Mouse (Mus musculus) megakaryocyte, adult 5-6 weeks (primary cell): Measurements from ENCODE around the gene Fpr1. TPM values are rescaled to one million over a fixed set of nuclear protein-coding genes. Genes with fewer than 3 reads are reported as not detected.
A peak's percentile ranks its signal among the peaks of the same experiment; 100 is the strongest.

Source experiments
- ATAC-seq: 2 replicates; pipeline ENCODE4 v1.8.0; 2016; ENCODE audit warnings: mild to moderate bottlenecking, inconsistent platforms; ENCODE audit not compliant: poor library complexity, severe bottlenecking
- total RNA-seq, 2 experiments: library from RNA; stranded (forward) in 1 of 2; stranded (reverse) in 1 of 2; fragments of 153-499, 151-499 nt in 1 of 2; fragments of 221-1000, 200-1000 nt in 1 of 2; gene quantifications; 2 replicates each; pipeline versions ENCODE4 v1.2.3 to v1.2.4; 2015 to 2017

Fpr1 gene
- total RNA-seq, 2 experiments from 2014 or later: 53.9 to 65.4 TPM

GRCm38 (mm10) chr17:17826751-17827657 lies 56.7 kb downstream of the Fpr1 start, which contains the start of gene Spaca6:
TSS of gene Spaca6 (plus strand) at chr17:17827158.
- peak; percentile 46 for ATAC-seq

Other genes starting within 250 kb of the Fpr1 start
- not detected in 2 replicates for gene Vmn2r90, start 180.2 kb downstream of the Fpr1 start, total RNA-seq (2015)
- not detected in 2 replicates for gene Vmn2r90, start 180.2 kb downstream of the Fpr1 start, total RNA-seq (2017)
- 7.5 and 10.1 TPM in 2 replicates for gene Spaca6, start 56.8 kb downstream of the Fpr1 start, total RNA-seq (2015)
- 1.9 TPM in 1 of 2 replicates, not detected in the other for gene Spaca6, start 56.8 kb downstream of the Fpr1 start, total RNA-seq (2017)
- not detected in 2 replicates for gene Has1, start 28.7 kb downstream of the Fpr1 start, total RNA-seq (2015)
- not detected in 2 replicates for gene Has1, start 28.7 kb downstream of the Fpr1 start, total RNA-seq (2017)
- gene Fpr2, start 3.9 kb upstream of the Fpr1 start, total RNA-seq (2015): 335 and 343 TPM in 2 replicates
- gene Fpr2, start 3.9 kb upstream of the Fpr1 start, total RNA-seq (2017): 80.8 and 91.0 TPM in 2 replicates
- not detected in 2 replicates for gene Fpr3, start 3.9 kb upstream of the Fpr1 start, total RNA-seq (2015)
- not detected in 2 replicates for gene Fpr3, start 3.9 kb upstream of the Fpr1 start, total RNA-seq (2017)
- gene Fpr-rs4, start 137.8 kb upstream of the Fpr1 start, total RNA-seq (2015): not detected in 2 replicates
- not detected in 2 replicates for gene Fpr-rs4, start 137.8 kb upstream of the Fpr1 start, total RNA-seq (2017)
- gene Vmn2r124, start 165.5 kb upstream of the Fpr1 start, total RNA-seq (2015): not detected in 2 replicates
- gene Vmn2r124, start 165.5 kb upstream of the Fpr1 start, total RNA-seq (2017): not detected in 2 replicates
- not detected in 2 replicates for gene Vmn2r91, start 201.1 kb upstream of the Fpr1 start, total RNA-seq (2015)
- gene Vmn2r91, start 201.1 kb upstream of the Fpr1 start, total RNA-seq (2017): not detected in 2 replicates